8 mouse cellular contexts compared by ENCODE assay signal in the genomic region with DNA sequence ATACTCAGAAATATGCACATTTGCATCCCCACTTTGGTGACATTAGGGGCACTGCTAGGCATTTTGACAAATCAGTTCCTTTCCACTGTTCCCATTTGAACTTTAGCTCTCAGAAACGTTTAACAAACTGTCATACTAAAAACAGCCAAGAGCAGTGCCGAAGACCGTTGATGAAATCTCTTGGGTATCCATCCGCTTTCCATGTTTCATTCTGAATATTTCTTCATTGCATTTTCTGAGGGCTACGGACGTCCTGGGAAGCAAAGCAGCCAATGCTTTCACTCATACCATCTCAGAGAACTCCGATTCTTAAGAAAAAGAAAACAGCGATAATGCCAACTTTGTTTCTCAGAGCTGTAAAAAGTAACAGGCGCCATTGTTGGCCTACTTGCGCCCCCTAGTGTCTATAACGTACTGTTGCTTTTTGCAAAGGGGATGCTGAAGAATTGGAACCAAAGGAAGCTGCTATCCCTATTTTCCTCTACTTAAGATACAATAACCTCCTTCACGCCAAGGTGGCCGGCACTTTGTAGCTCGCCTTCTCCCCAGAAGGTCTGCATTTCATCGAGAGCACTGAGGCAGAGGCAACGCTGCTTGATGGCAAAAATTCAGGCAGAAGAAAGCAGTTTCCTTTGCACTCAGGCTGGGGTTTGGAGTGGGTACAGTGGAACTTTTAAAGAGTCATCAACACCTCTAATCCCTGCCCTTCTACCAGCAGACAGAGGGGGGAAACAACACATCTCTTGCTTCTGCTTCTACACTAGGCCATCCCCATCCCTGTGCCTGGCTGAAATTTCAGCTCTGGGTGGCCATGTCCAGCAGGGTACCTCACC.
DNase-seq lines count a peak whose midpoint lies in the region; ATAC-seq and TF ChIP-seq lines count a peak whose summit lies in the region.

No protein-coding gene starts in this region.

- H3K27ac ChIP-seq in hindbrain, postnatal 0 days = no peak overlapping the region; the same call in 1 of the 2 replicates

- H3K4me2 ChIP-seq in hindbrain, postnatal 0 days (ENCODE audit: low read depth, low read length) = peak overlapping the region; percentile 57

- no peaks in the 10 kb centered on the region for H3K36me3 ChIP-seq in hindbrain, postnatal 0 days (ENCODE audit: insufficient read depth, low read length)

- H3K9me3 ChIP-seq in hindbrain, postnatal 0 days (ENCODE audit: low read length) = no peaks in the 10 kb centered on the region

- no peak overlapping the region for H3K9ac ChIP-seq in hindbrain, postnatal 0 days (replicated peaks; ENCODE audit: low read length)

- WGBS in hindbrain, postnatal 0 days = 6% methylated on average over 16 of the region's 16 CpGs

- H3K4me3 ChIP-seq in hindbrain, postnatal 0 days (ENCODE audit: low read length) = peak overlapping the region; percentile 32

- TF ChIP-seq CTCF in hindbrain, postnatal 0 days (IDR thresholded peaks at IDR 0.05; ENCODE audit: low read depth) = peak; percentile 92

- H3K27me3 ChIP-seq in hindbrain, postnatal 0 days (ENCODE audit: insufficient read depth, low read length) = no peaks in the 10 kb centered on the region

- peak; percentile 30; the same call in 1 of the 2 replicates for ATAC-seq in hindbrain, postnatal 0 days

- DNase-seq in spleen, adult 12 weeks (ENCODE audit: low spot score) = peak; percentile 1
- DNase-seq in spleen, postnatal 14 days (ENCODE audit: low spot score in 2 of 2) = no peak
- DNase-seq in embryo, embryonic 10 days (ENCODE audit: low spot score) = peak; percentile 88
- DNase-seq in gastrocnemius, adult 8-10 months (ENCODE audit: low spot score in 2 of 2) = peak; percentile 31 to 37
- peak; percentile 92 for DNase-seq in hindbrain, postnatal 0 days (ENCODE audit: low spot score)
- DNase-seq in left cerebral cortex, adult 18-20 months (ENCODE audit: low spot score in 2 of 2) = peak; percentile 61 to 64
- DNase-seq in lung, postnatal 25 days (ENCODE audit: low spot score) = peak; percentile 72
- peak; percentile 67 for DNase-seq in right cerebral cortex, adult 18-20 months

- H3K4me1 ChIP-seq in hindbrain, postnatal 0 days (ENCODE audit: insufficient read depth, low read length) = no peaks in the 10 kb centered on the region

Comparison
In these comparisons a context has a peak if more than half of its experiments do, and no peak if none do; other contexts are left out.
1. DNase-seq: peak in spleen, adult 12 weeks (single experiment), embryo, embryonic 10 days (single experiment), gastrocnemius, adult 8-10 months (2 of 2), hindbrain, postnatal 0 days (single experiment), left cerebral cortex, adult 18-20 months (2 of 2), lung, postnatal 25 days (single experiment) and right cerebral cortex, adult 18-20 months (single experiment); none in spleen, postnatal 14 days (0 of 2).